Mouse (Mus musculus): ENCODE data around the gene Man2b1.
"Not testable (repeated sequence)": the region's sequence is repeated elsewhere in the genome, so short reads cannot be mapped to it uniquely, and the experiment has no call there.

Man2b1 gene

GRCm38 (mm10) chr8:85073041-85073612 lies 9.9 kb upstream of the Man2b1 start:
- DNase-seq (ENCODE audit: low read depth in 1 of 2, low spot score in 2 of 2): no peak

GRCm38 (mm10) chr8:85074167-85074566 lies 8.9 kb upstream of the Man2b1 start:
- DNase-seq (ENCODE audit: low read depth in 1 of 2, low spot score in 2 of 2): no peak

GRCm38 (mm10) chr8:85074617-85075016 lies 8.5 kb upstream of the Man2b1 start:
- no peak for DNase-seq (ENCODE audit: low read depth in 1 of 2, low spot score in 2 of 2)

GRCm38 (mm10) chr8:85076001-85076400 lies 7.1 kb upstream of the Man2b1 start:
- DNase-seq (ENCODE audit: low read depth in 1 of 2, low spot score in 2 of 2): no peak

DNA sequence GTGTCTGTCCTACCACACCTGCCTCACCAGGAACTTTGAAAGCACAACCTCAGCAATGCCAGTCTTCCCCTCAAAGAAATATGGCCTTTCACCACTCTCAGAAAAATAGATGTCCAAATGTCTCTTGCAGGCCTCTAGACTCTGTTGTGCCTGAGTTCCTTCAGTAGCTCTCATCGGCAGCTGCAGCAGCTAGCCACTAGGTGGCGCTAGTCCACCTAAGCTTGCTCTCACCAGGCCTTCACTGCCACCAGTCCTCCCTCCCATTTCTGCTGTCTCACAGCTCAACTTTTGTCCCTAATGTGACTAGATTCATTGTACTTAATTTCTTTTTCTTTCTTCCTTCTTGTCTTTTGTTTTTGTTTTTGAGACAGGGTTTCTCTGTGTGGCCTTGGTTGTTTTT lies 6.1 kb upstream of the Man2b1 start:
- DNase-seq (ENCODE audit: low read depth in 1 of 2, low spot score in 2 of 2): peak; percentile 42 to 65

- no peak for DNase-seq (ENCODE audit: low read depth in 1 of 2, low spot score in 2 of 2)
Observed at GRCm38 (mm10) chr8:85080214-85080531, 2.9 kb upstream of the Man2b1 start.

DNA sequence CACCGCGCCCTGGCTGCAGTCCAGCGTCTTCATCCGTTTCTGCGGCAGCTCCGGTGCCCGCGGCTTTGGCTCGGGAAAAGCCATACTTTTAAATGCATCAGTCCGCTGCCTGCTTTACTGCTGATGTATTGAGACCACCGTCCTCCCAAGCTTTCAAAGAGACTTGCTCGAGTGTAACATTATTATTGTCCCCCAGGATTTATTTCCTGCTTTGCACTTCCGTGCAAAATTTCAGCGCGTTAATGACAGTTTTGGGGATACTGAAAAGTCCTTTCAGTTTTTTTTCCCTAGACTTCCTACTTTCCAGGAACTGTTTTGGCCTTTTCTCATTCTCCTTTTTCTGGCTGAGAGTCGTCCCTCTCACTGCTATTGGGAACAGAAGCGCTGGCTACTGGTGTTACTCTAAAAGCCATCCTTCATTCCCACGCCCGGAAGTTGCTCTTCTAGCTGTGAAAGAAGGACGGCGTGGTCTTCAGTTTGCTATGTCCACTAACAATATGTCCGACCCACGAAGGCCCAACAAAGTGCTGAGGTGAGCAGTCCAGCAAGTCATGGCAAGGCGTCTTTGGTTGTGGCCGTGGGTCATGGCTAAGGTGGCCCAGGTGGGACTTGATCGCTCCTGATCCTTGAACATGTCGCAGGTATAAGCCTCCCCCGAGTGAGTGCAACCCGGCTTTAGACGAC lies 2.4 kb upstream of the Man2b1 start, which contains the start of gene Wdr83os:
Wdr83os (plus strand) TSS at position 209 of the 684 bp plus-strand sequence.
- DNase-seq (ENCODE audit: low read depth in 1 of 2, low spot score in 2 of 2): peak in 1 of 2 experiments; percentile 51

DNA sequence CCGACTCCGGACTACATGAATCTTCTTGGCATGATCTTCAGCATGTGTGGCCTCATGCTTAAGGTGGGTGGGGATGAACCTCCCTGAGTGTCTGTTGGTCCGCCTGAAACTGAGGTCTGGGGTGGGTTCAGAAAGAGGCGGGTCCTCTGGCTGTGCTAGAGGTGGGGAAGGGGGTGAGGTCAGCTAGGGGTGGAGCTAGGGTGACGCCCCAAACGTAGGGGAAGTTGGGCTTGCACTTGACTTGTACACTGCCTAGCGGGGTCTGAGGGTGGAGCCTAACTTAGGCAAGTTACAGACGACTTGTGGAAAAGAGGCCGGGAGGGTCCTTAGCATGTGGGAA lies 1.9 kb upstream of the Man2b1 start, which contains the start of gene Wdr83:
Wdr83 (minus strand) TSS at position 91 of the 340 bp plus-strand sequence.
- no peak for DNase-seq (ENCODE audit: low read depth in 1 of 2, low spot score in 2 of 2)

DNA sequence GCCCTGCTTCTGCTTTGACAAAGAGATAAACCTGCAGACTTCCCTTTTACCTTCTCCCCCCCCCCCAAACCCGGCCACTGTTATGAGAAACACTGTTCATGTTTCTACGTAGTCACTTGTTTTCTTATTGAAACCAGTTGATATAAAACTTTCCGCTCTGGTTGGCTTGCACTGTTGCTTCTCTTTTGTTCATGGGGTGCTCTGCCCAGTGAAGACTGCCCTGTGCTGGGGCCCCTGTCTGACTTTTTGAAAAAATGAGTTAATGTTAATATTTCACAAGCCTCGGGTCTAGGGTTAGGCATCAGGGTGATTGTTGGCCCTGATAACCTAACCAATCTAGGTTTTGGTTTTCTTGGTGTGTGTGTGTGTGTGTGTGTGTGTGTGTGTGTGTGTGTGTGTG lies 901 bp upstream of the Man2b1 start:
- DNase-seq (ENCODE audit: low read depth in 1 of 2, low spot score in 2 of 2): not testable (repeated sequence)

GRCm38 (mm10) chr8:85084633-85085032 lies 1.6 kb downstream of the Man2b1 start:
- peak; percentile 39 to 50 for DNase-seq (ENCODE audit: low read depth in 1 of 2, low spot score in 2 of 2)

DNA sequence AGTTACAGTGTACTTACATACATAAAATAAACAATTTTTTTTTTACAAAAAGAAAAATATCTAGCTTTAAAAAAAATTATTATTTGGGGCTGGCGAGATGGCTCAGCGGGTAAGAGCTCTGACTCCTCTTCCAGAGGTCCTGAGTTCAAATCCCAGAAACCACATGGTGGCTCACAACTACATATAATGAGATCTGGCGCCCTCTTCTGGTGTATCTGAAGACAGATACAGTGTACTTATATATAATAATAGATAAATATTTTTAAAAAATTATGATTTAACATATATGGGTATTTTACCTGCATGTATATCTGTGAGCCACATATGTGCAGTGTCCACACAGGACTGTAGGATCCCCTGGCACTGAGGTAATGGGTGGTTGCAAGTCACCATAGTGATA lies 3.2 kb downstream of the Man2b1 start:
- DNase-seq (ENCODE audit: low read depth in 1 of 2, low spot score in 2 of 2): no peak

DNA sequence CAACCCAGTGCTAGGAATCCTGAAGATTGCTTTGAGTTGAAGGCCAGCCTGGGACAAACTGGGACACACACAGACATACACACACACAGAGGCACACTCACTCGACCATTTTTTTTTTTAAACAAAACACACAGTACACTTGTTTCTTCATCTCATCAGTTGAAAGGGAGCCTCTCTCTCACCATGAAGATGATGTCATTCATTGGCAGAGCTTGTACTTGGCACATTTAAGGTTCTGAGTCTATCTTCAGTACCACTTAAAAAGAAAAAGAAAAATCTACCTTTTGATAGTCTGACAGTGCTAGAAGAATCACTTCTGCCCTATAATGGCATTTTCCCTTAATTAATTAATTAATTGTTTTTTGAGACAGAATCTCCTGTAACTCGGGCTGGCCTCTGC lies 5.7 kb downstream of the Man2b1 start:
- no peak for DNase-seq (ENCODE audit: low read depth in 1 of 2, low spot score in 2 of 2)

DNA sequence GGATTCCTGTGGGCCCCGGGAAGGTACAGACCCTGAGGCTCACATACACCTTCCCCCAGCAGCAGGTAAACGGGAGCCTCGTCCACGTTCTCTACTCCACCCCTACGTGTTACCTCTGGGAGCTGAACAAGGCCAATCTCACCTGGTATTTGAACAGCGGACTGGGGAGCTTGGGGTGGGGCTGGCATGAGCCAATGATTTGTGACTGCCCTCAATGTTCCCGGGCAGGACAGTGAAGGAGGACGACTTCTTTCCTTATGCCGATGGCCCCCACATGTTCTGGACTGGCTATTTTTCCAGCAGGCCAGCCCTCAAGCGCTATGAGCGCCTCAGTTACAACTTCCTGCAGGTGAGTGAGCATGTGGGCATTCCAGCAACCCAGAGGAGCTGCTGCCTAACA lies 7.8 kb downstream of the Man2b1 start:
- DNase-seq (ENCODE audit: low read depth in 1 of 2, low spot score in 2 of 2): no peak

DNA sequence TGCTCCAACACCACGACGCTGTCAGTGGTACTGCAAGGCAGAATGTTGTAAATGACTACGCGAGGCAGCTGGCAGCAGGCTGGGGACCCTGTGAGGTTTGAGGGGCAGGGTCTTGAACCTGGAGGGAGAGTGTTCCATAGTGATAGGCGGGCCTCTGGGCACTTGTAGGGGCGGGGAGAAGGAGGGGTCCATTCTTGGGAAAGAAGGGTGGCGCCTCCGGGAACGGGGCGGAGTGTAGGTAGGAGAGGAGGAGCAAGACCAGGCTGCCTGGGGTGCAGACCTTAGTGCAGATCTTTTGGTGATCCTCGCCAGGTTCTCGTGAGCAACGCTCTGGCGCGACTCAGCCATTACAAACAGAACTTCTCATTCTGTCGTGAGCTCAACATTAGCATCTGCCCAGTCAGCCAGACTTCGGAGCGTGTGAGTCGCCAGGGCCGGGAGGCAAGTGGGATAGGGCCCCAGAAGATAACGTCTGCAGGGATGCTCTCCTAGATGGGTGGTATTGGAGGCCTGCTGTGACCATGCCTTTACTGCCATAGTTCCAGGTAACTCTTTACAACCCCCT lies 8.5 kb downstream of the Man2b1 start:
- no peak for DNase-seq (ENCODE audit: low read depth in 1 of 2, low spot score in 2 of 2)

GRCm38 (mm10) chr8:85095051-85095450 lies 12.0 kb downstream of the Man2b1 start:
- DNase-seq (ENCODE audit: low read depth in 1 of 2, low spot score in 2 of 2): no peak

DNA sequence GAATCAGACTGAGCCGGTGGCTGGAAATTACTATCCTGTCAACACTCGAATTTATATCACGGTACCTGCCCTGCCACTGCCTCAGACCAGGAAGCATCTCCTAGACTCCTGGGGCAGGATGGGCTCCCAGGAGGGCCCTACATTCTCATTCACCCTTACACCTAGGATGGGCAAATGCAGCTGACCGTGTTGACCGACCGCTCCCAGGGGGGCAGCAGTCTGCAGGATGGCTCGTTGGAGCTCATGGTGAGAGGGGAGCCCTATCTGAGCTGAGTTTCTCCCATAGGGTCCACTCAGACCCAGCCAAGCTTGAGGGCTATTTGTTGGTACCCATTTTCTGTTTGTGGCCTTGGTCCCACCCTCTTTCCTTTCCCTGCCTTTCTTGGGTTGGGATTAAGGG lies 12.5 kb downstream of the Man2b1 start:
- DNase-seq (ENCODE audit: low read depth in 1 of 2, low spot score in 2 of 2): no peak

DNA sequence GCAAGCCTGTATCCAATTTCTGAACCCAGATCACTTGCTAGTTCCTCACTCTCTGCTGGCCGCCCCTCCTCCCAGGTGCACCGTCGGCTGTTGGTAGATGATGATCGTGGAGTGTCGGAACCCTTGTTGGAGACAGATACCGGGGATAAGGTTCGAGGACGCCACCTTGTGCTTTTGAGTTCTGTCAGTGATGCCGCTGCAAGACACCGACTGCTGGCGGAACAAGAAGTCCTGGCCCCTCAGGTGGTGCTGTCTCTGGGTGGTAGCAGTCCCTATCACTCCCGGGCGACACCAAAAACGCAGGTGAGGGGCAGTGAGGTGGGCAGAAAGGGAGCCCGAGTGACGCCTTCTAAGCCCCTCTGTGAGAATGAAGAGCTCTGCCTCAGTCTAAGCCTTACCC lies 13.1 kb downstream of the Man2b1 start:
- DNase-seq (ENCODE audit: low read depth in 1 of 2, low spot score in 2 of 2): no peak

- no peak for DNase-seq (ENCODE audit: low read depth in 1 of 2, low spot score in 2 of 2)
Observed at GRCm38 (mm10) chr8:85096850-85097249, 13.8 kb downstream of the Man2b1 start.

- DNase-seq (ENCODE audit: low read depth in 1 of 2, low spot score in 2 of 2): no peak
Observed at GRCm38 (mm10) chr8:85100076-85100665, 17.1 kb downstream of the Man2b1 start.

DNA sequence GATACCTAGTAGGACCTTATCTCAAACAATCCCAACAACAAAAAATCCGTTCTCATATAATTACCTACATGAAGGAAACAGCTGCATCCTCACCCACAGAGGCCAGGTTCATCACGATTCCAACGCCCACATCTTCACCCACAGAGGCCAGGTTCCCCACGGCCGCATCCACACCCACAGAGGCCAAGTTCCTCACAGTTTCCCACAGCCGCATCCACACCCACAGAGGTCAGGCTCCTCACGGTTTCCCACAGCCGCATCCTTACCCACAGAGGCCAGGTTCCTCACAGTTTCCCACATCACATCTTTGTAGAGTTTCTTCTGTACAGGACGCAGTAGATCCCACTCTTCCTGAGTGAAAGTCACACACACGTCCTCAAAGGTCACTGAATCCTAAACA lies 30.2 kb downstream of the Man2b1 start:
- DNase-seq (ENCODE audit: low read depth in 1 of 2, low spot score in 2 of 2): no peak

- no peak for DNase-seq (ENCODE audit: low read depth in 1 of 2, low spot score in 2 of 2)
Observed at GRCm38 (mm10) chr8:85115501-85115900, 32.4 kb downstream of the Man2b1 start.

DNA sequence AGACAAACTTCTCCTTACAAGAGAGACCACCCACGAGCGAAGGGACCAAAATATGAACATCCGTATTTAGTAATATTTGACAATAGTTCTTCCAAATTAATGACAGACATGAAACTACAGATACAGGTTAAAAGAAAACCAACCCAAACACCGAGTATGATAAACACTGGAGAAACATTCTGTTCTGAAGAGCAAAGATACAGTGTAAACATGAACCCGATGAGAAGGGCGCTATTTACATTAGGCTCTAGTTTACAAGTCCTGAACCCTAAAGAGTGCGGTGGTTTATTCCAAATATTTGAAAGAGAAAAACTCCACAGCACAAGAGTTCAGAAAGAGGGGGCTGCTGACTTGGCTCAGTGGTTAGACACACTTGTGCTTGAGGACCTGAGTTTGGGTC lies 33.9 kb downstream of the Man2b1 start:
- DNase-seq (ENCODE audit: low read depth in 1 of 2, low spot score in 2 of 2): no peak

Data from monocyte, adult 2 months (primary cell).